Mouse (Mus musculus) megakaryocyte, embryonic 14.5 days (primary cell): ENCODE results near the gene Ccser1. TPM values are rescaled to one million over a fixed set of nuclear protein-coding genes. Genes with fewer than 3 reads are reported as not detected.

Experiments used
- H3K27me3 ChIP-seq: replicated peaks from 2 replicates; pipeline ENCODE3; 2012; ENCODE audit warnings: inconsistent platforms
- H3K36me3 ChIP-seq: replicated peaks from 2 replicates; pipeline ENCODE3; 2012; ENCODE audit warnings: low read length, inconsistent platforms, mixed read lengths
- H3K4me1 ChIP-seq: 2 replicates; pipeline ENCODE4 v1.6.1; 2012; ENCODE audit warnings: inconsistent platforms
- H3K4me3 ChIP-seq: replicated peaks from 2 replicates; pipeline ENCODE3; 2012; ENCODE audit warnings: moderate library complexity, mild to moderate bottlenecking, inconsistent platforms
- H3K9me3 ChIP-seq: 2 replicates; pipeline ENCODE4 v1.6.1; 2012; ENCODE audit warnings: inconsistent platforms
- FLI1 ChIP-seq: IDR thresholded peaks from 2 replicates; pipeline ENCODE4 v1.6.1; 2012; ENCODE audit warnings: low read length, inconsistent platforms, mixed read lengths
- GATA1 ChIP-seq: IDR thresholded peaks from 3 replicates; pipeline ENCODE4 v1.6.1; 2012; ENCODE audit warnings: mixed read lengths, low read length, inconsistent platforms, borderline replicate concordance
- polyA plus RNA-seq: library from polyadenylated mRNA; stranded (reverse); fragments of >175 nt; gene quantifications from 2 replicates; pipeline ENCODE4 v1.2.3, GENCODE M21; 2012; ENCODE audit warnings: low replicate concordance; ENCODE audit not compliant: insufficient read depth

The Ccser1 gene
- polyA plus RNA-seq, 1 experiment: 0.15 TPM

DNA sequence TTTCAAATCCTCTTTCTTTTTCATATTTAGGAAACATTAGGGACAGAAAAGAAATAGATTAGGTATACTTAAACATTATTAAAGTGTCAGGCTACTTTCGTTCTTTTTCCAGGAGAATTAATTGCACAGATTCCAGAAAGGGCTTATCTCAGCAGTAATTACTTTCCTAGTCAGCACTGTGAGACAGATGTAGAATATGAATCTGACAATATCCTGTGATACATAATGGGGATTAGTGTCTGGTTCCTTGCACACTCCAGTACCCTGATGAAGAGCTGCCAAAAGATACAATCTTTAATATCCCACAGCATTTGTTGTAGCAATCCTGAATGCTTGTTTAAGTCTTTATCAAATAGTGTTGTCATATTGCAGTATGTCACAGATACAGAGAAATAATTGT is 548.9 kb downstream of the Ccser1 start:
- no peak for TF ChIP-seq FLI1
- TF ChIP-seq GATA1: no peak
- Histone ChIP-seq H3K27me3 (no peaks in the 10 kb centered on the region), H3K4me1 (no peaks in the 10 kb centered on the region), H3K4me3 (no peak overlapping the region), H3K9me3 (no peaks in the 10 kb centered on the region), H3K36me3 (no peaks in the 10 kb centered on the region)

DNA sequence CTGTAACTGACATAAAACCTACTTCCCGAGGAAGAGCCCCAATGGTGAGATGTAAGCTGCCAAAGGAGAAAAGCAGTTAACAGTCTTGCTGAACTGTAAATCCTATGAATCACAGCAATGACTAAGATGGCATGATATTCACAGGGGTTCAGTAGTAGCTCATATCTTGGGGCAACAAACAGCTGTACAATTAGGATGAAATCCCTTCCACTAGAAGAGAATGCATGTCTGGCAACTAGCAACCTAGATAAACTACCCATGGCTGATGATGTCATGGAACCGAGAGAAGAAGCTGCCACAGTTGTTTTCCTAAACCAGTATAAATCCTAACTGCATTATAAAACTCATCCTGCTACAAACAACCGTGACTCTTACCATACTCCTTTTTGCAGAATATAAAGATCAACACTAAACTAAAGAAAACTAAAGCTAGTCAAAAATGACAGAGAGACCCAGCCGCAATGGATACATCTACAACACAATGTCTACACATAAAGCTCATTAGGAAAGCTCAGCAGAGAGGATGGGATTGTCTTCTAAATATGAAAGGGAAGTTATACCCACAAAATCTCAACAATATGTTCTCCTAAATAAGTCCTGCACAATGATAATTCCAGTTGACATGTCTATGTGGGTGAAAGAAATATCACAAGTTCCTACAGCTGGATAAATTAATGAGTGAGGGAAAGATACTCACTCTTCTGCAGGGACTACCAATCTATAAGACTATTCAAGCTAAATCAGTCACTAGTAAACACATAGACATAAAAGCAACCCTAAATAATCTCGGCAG is 550.2 kb downstream of the Ccser1 start:
- TF ChIP-seq GATA1 (no peak), FLI1 (no peak)
- Histone ChIP-seq H3K9me3 (no peaks in the 10 kb centered on the region), H3K27me3 (no peaks in the 10 kb centered on the region)

DNA sequence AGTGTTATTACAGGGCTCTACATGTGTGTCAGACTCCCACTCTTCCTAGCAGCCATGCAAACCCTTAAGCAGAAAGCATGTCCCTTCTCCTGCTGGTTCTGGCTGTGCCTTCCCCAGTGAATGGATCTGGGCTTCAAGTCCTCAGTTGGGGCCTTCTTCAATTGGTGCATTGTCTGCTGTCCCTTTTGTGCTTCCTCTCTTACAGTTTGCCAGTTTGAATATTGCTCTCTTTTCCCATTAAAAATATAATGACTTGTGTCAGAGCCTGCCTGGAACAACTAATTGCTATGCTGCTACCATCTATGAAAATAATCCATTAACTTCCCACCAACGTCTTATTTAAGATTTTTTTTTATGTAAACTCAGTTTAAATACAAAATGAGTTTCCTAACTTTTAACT is 566.2 kb downstream of the Ccser1 start:
- Histone ChIP-seq H3K9me3 (no peaks in the 10 kb centered on the region), H3K27me3 (no peaks in the 10 kb centered on the region), H3K36me3 (no peaks in the 10 kb centered on the region), H3K4me1 (no peaks in the 10 kb centered on the region), H3K4me3 (no peak overlapping the region)
- TF ChIP-seq GATA1 (no peak), FLI1 (no peak)

More for the DNA sequence above, 550.2 kb downstream of the Ccser1 start:
- no peaks in the 10 kb centered on the region for H3K36me3 ChIP-seq
- no peaks in the 10 kb centered on the region for H3K4me1 ChIP-seq
- no peak overlapping the region for H3K4me3 ChIP-seq

DNA sequence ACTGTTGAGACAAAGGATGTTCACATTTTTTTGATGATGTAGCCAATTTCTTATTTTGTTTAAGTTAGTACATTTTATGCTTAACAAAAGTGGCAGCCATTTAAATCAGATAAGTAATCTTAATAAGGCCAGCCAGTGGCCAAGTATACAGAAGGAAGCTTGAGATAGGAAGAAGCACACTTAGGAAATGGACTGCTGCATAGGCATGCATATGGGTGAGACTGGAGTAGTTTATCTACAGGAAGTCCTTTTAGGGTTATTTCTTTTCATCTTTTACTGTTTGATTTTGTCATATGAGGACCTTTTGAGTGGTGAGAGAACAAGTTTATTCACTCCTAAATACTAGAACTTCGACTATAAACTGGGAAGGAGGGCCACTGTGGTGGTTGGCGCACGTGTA is 582.0 kb downstream of the Ccser1 start:
- Histone ChIP-seq H3K9me3 (no peaks in the 10 kb centered on the region), H3K36me3 (no peaks in the 10 kb centered on the region), H3K4me3 (no peak overlapping the region), H3K27me3 (no peaks in the 10 kb centered on the region), H3K4me1 (no peaks in the 10 kb centered on the region)
- TF ChIP-seq FLI1: no peak

DNA sequence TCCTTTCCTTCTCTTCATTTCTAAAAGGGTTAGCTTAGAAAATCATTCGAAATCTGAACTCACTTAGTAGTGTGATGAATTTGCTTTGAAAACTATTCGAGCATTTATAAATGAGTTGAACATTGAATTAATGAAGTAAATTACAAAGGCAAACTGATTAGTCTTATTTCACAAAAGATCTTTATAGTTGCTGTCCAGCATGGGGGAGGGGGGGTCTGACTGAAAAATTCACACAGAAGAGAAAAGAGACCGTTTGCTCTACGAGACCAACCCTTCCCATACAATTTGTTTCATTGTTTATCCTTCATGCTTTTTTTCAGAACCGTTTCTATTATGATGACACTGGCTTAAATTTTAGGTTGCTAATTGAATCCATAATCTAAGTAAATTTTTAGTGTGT is 583.3 kb downstream of the Ccser1 start:
- Histone ChIP-seq H3K4me1 (no peaks in the 10 kb centered on the region), H3K27me3 (no peaks in the 10 kb centered on the region), H3K36me3 (no peaks in the 10 kb centered on the region), H3K9me3 (no peaks in the 10 kb centered on the region), H3K4me3 (no peak overlapping the region)
- TF ChIP-seq FLI1 (no peak), GATA1 (no peak)

DNA sequence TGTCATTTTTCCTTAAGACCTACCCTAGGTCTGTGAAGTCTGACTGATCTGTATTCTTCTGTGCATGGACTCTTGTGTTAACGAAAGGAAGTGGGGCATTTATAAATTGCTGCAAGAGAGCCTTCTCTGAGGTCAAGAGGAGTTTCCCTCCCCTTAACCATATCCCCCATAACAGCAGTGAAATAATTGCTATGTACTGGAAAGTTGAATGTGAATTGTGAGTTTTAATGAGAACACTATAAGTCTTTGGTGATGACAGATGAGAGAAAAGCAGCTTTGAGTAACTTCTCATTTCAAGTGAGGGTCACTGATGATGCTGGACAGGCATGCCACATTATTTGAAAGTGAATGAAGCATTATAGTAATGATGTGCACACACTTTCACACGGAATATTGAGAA is 585.7 kb downstream of the Ccser1 start:
- H3K4me3 ChIP-seq: no peak overlapping the region
- H3K27me3 ChIP-seq: no peaks in the 10 kb centered on the region
- no peaks in the 10 kb centered on the region for H3K9me3 ChIP-seq
- TF ChIP-seq FLI1 (no peak), GATA1 (no peak)
- no peaks in the 10 kb centered on the region for H3K4me1 ChIP-seq
- H3K36me3 ChIP-seq: no peaks in the 10 kb centered on the region

DNA sequence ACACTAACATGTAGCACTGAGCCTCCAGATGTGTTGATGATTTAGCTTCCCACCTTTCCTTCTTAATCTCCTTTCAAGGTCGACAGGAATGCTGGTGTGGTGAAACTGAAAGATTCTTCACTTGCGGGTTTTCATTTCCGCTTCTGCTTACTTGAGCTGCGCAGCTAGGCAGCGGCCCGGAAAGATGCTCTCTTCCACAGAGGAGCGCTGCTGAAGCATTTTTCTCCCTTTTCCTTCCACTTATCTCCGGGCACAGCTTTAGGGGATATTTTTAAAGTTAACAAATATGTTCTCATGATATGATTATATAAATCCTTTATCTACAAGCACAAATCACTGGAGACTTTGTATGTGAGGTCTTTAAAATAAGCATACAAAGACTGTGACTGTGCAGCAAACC is 587.0 kb downstream of the Ccser1 start:
- Histone ChIP-seq H3K4me1 (no peaks in the 10 kb centered on the region), H3K4me3 (no peak overlapping the region), H3K9me3 (no peaks in the 10 kb centered on the region), H3K36me3 (no peaks in the 10 kb centered on the region), H3K27me3 (no peaks in the 10 kb centered on the region)
- TF ChIP-seq FLI1: no peak
- no peak for TF ChIP-seq GATA1

DNA sequence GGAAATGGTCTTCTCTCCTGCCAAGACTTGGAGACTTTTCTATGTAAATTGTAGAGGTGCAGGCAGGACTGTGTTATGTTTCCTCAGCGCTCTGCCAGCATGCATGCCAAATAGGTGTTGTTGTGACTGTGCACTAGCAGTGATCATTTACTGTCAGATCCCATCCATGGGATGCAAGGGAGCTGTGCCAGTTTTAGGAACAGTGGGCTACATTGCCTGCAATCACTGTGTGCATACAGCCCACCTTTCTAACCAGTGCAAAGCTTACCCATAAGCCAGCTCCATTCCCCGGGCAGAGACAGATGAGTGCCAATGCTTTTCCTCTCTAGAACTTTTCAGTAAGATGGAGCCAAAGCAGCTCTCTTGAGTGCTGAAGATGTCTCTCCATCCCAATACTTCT is 606.6 kb downstream of the Ccser1 start:
- H3K4me1 ChIP-seq: no peaks in the 10 kb centered on the region
- no peaks in the 10 kb centered on the region for H3K36me3 ChIP-seq
- H3K27me3 ChIP-seq: no peaks in the 10 kb centered on the region
- TF ChIP-seq FLI1 (no peak), GATA1 (no peak)
- H3K9me3 ChIP-seq: no peaks in the 10 kb centered on the region
- H3K4me3 ChIP-seq: no peak overlapping the region

DNA sequence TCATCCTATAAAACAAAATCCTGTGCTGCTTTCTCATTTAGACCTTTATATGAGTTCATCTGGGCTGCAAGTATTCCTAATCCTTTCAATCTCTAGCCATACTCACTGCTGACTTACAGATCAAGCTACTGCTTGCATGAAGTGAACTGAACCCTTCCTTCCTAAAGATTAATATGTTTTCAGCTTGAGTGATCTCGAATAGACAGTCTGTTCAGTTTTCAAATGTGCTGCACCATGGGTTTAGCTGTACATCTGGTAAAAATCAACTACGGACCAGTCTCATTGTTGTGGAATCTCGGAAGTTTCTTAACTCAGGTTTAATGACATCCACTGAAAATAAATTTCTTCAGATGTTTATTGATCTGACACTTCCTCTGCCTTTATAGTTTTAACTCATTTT is 620.8 kb downstream of the Ccser1 start:
- Histone ChIP-seq H3K36me3 (no peaks in the 10 kb centered on the region), H3K4me1 (no peaks in the 10 kb centered on the region), H3K27me3 (no peaks in the 10 kb centered on the region), H3K4me3 (no peak overlapping the region), H3K9me3 (no peaks in the 10 kb centered on the region)
- no peak for TF ChIP-seq GATA1

DNA sequence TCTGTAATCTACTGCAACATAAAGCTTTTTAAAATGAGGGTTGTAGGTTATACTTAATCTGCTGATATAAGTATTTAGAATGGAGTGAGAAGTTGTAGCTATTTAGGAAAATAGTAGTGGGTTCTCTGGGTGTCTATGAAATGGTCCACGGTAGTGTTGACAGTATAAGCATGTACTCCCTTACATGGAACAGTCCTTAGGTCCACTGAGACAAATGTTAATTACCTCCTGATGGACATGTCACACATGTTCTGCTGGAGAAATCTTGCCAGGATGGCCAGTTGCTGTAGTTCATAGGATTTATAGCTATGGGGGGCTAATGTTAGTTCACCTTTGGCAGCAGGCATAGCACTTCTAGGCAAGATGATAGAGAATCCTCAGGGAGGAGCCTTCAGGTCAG is 625.4 kb downstream of the Ccser1 start:
- TF ChIP-seq FLI1 (no peak), GATA1 (no peak)
- no peaks in the 10 kb centered on the region for H3K4me1 ChIP-seq
- no peaks in the 10 kb centered on the region for H3K36me3 ChIP-seq
- no peak overlapping the region for H3K4me3 ChIP-seq
- H3K9me3 ChIP-seq: no peaks in the 10 kb centered on the region
- no peaks in the 10 kb centered on the region for H3K27me3 ChIP-seq

DNA sequence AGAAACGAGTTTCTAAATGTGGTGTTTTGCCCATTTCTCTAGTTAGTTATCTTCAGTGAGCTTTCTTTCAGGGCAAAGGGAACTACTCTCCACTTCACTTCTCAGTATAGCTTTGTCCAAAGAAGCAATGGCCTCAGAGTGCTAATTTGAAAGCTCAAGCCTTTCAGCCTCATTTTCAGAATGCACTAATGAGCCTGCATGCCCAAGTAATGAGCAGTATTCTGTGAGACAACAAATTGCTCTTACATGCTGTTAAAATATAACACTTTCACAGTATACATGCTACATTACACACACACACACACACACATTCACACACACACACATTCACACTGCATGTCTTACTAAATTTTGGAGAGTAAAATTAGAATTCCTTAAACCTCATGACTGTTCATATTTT is 637.6 kb downstream of the Ccser1 start:
- no peaks in the 10 kb centered on the region for H3K4me1 ChIP-seq
- no peaks in the 10 kb centered on the region for H3K9me3 ChIP-seq
- TF ChIP-seq GATA1 (no peak), FLI1 (no peak)
- H3K4me3 ChIP-seq: no peak overlapping the region
- no peaks in the 10 kb centered on the region for H3K36me3 ChIP-seq
- no peaks in the 10 kb centered on the region for H3K27me3 ChIP-seq
